Mouse (Mus musculus) liver, embryonic 14.5 days (tissue): ENCODE data around the gene F8. TPM values are rescaled to one million over a fixed set of nuclear protein-coding genes. Genes with fewer than 3 reads are reported as not detected.
"Not testable (repeated sequence)": the region's sequence is repeated elsewhere in the genome, so short reads cannot be mapped to it uniquely, and the experiment has no call there.

Experiments used
- ATAC-seq: fragments of 200-750 bp; cut with Nextera tagmentation; 2 replicates; pipeline ENCODE4 v1.8.0; 2017; ENCODE audit warnings: moderate number of reproducible peaks, mild to moderate bottlenecking, moderate library complexity; ENCODE audit not compliant: insufficient read depth
- DNase-seq, 3 experiments: peaks; one replicate each; pipeline ENCODE4 v3.0.0-alpha.2; 2012 to 2013; ENCODE audit warnings: low read depth in 3 of 3, low spot score in 3 of 3
- H3K27ac ChIP-seq: fragments of 300-500 bp; sonication (generic); 2 replicates; pipeline ENCODE4 v1.5.1; 2014; ENCODE audit warnings: moderate library complexity, mild to moderate bottlenecking, control low read depth, inconsistent platforms
- H3K27me3 ChIP-seq: fragments of 300-500 bp; sonication (generic); 2 replicates; pipeline ENCODE4 v1.6.1; 2014; ENCODE audit warnings: mild to moderate bottlenecking, low read length, moderate library complexity; ENCODE audit not compliant: control insufficient read depth, insufficient read depth
- H3K36me3 ChIP-seq: fragments of 300-500 bp; sonication (generic); replicated peaks from 2 replicates; pipeline ENCODE4 v1.6.1; 2014; ENCODE audit warnings: low read depth; ENCODE audit not compliant: control insufficient read depth, insufficient read depth
- H3K4me1 ChIP-seq, 2 experiments: fragments of 200-500 bp in 1 of 2; fragments of 300-500 bp in 1 of 2; sonication (generic) in 1 of 2; replicated peaks; 2 replicates each; pipeline ENCODE4 v1.6.1; 2012 to 2014; ENCODE audit warnings: antibody characterized with exemption in 1 of 2, inconsistent platforms in 1 of 2, low read length in 1 of 2; ENCODE audit not compliant: control insufficient read depth in 2 of 2, insufficient read depth in 2 of 2
- H3K4me2 ChIP-seq: fragments of 300-500 bp; sonication (generic); 2 replicates; pipeline ENCODE4 v1.6.1; 2014; ENCODE audit warnings: low read depth, mild to moderate bottlenecking, control low read depth, moderate library complexity
- H3K4me3 ChIP-seq, 2 experiments: fragments of 200-500 bp in 1 of 2; fragments of 300-500 bp in 1 of 2; sonication (generic) in 1 of 2; 2 replicates each; pipeline ENCODE4 v1.5.1; 2012 to 2014; ENCODE audit warnings: low read depth in 2 of 2, low read length in 2 of 2, mild to moderate bottlenecking in 2 of 2, control low read depth in 1 of 2, inconsistent platforms in 1 of 2, moderate library complexity in 1 of 2; ENCODE audit not compliant: insufficient read depth in 1 of 2
- H3K9ac ChIP-seq: fragments of 300-500 bp; sonication (generic); replicated peaks from 2 replicates; pipeline ENCODE4 v1.6.1; 2014; ENCODE audit warnings: mild to moderate bottlenecking, control low read depth, moderate library complexity
- H3K9me3 ChIP-seq: fragments of 300-500 bp; sonication (generic); 2 replicates; pipeline ENCODE4 v1.6.1; 2016; ENCODE audit warnings: low read length, mixed read lengths; ENCODE audit not compliant: control insufficient read depth
- CTCF ChIP-seq: IDR thresholded peaks from 2 replicates; pipeline ENCODE4 v1.5.1; 2016; ENCODE audit warnings: antibody characterized with exemption, low read depth, control low read depth
- EP300 ChIP-seq: IDR thresholded peaks from 2 replicates; pipeline ENCODE4 v1.6.1; 2016; ENCODE audit warnings: antibody characterized with exemption, low read depth
- WGBS: fragments of 180-500 bp; shearing (Covaris S2); extraction: QIAGEN DNeasy Blood & Tissue Kit; methylation state at CpG from one replicate; pipeline ENCODE4 v1.1.7; 2014; ENCODE audit not compliant: insufficient replicate concordance; 5-methylcytosine and 5-hydroxymethylcytosine counted together
- polyA plus RNA-seq, 2 experiments: library from polyadenylated mRNA; depleted of rRNA in 1 of 2; stranded (reverse) in 1 of 2; unstranded in 1 of 2; fragments of >200 nt; fragmentation: Nextera tagmentation in 1 of 2; extraction: Ambion mirVana in 1 of 2; gene quantifications; 2 replicates each; pipeline versions ENCODE4 v1.2.1 to v1.2.3; 2012 to 2014

F8 gene
- polyA plus RNA-seq, 2 experiments: 0.46 to 1.8 TPM

- no peak within 1 kb of the TSS for H3K27ac ChIP-seq
- H3K4me2 ChIP-seq: no peak within 1 kb of the TSS
- no peak within 1 kb of the TSS for H3K4me3 ChIP-seq
- DNase-seq: no peak
- H3K9me3 ChIP-seq: no peaks in the 10 kb centered on the region
- H3K27me3 ChIP-seq: no peaks in the 10 kb centered on the region
- no peaks in the 10 kb centered on the region for H3K36me3 ChIP-seq
- ATAC-seq: no peak
- no peak within 1 kb of the TSS for H3K9ac ChIP-seq
- WGBS: 26% methylated on average over 1 of the region's 1 CpGs
- TF ChIP-seq EP300 (no peak), CTCF (no peak)
- H3K4me1 ChIP-seq: no peaks in the 10 kb centered on the region
These were observed 218.7 kb downstream of the F8 start, which contains the start of gene Smim9 for GRCm38 (mm10) chrX:75163670-75164069. Gene Smim9, minus strand, starts transcription at chrX:75163770.

GRCm38 (mm10) chrX:75155576-75156243, 226.7 kb downstream of the F8 start:
- H3K9ac ChIP-seq: peak overlapping the region; percentile 31
- TF ChIP-seq EP300 (no peak), CTCF (peak; percentile 13; the same call in 1 of the 2 replicates)
- 17% methylated on average over 28 of the region's 49 CpGs for WGBS

GRCm38 (mm10) chrX:75152249-75152648, 230.2 kb downstream of the F8 start:
- no peak overlapping the region for H3K4me2 ChIP-seq
- no peak overlapping the region for H3K9ac ChIP-seq
- H3K27me3 ChIP-seq: no peaks in the 10 kb centered on the region
- H3K27ac ChIP-seq: no peak overlapping the region
- DNase-seq (no peak), ATAC-seq (no peak)
- TF ChIP-seq EP300 (no peak), CTCF (no peak)
- 38% methylated on average over 1 of the region's 1 CpGs for WGBS
- no peak overlapping the region for H3K4me3 ChIP-seq
- no peaks in the 10 kb centered on the region for H3K36me3 ChIP-seq
- peaks cover 2 to 5% of the 10 kb centered on the region in 2 experiments; a peak in 2 of 4 replicates for H3K4me1 ChIP-seq
- no peaks in the 10 kb centered on the region for H3K9me3 ChIP-seq

More at GRCm38 (mm10) chrX:75155576-75156243, 226.7 kb downstream of the F8 start:
- no peaks in the 10 kb centered on the region for H3K27me3 ChIP-seq
- H3K27ac ChIP-seq: no peak overlapping the region
- H3K4me3 ChIP-seq: peak overlapping the region in 1 of 2 experiments; percentile 40; a peak in 2 of 4 replicates
- ATAC-seq (peak; percentile 94), DNase-seq (peak in 2 of 3 experiments; percentile 35 to 37)
- H3K4me1 ChIP-seq: peaks cover 0 to 3% of the 10 kb centered on the region in 2 experiments; a peak in 1 of 4 replicates
- peak overlapping the region; percentile 65 for H3K4me2 ChIP-seq
- H3K36me3 ChIP-seq: no peaks in the 10 kb centered on the region
- H3K9me3 ChIP-seq: no peaks in the 10 kb centered on the region

GRCm38 (mm10) chrX:75150304-75150703, 232.1 kb downstream of the F8 start:
- no peaks in the 10 kb centered on the region for H3K9me3 ChIP-seq
- no peak overlapping the region for H3K4me2 ChIP-seq
- no peak for ATAC-seq
- H3K27ac ChIP-seq: no peak overlapping the region
- WGBS: 67% methylated on average over 2 of the region's 2 CpGs
- H3K4me1 ChIP-seq: peaks cover 2 to 3% of the 10 kb centered on the region in 2 experiments; a peak in 2 of 4 replicates
- no peaks in the 10 kb centered on the region for H3K27me3 ChIP-seq
- no peaks in the 10 kb centered on the region for H3K36me3 ChIP-seq
- no peak overlapping the region for H3K4me3 ChIP-seq
- TF ChIP-seq EP300: no peak
- TF ChIP-seq CTCF: no peak
- no peak overlapping the region for H3K9ac ChIP-seq
- no peak for DNase-seq

GRCm38 (mm10) chrX:75148414-75148813, 234.0 kb downstream of the F8 start:
- no peaks in the 10 kb centered on the region for H3K27me3 ChIP-seq
- no peaks in the 10 kb centered on the region for H3K36me3 ChIP-seq
- DNase-seq (no peak), ATAC-seq (no peak)
- no peaks in the 10 kb centered on the region for H3K9me3 ChIP-seq
- H3K9ac ChIP-seq: no peak overlapping the region
- TF ChIP-seq EP300 (no peak), CTCF (no peak)
- peaks cover 2 to 3% of the 10 kb centered on the region in 2 experiments; a peak in 2 of 4 replicates for H3K4me1 ChIP-seq
- 60% methylated on average over 4 of the region's 4 CpGs for WGBS
- H3K27ac ChIP-seq: no peak overlapping the region
- no peak overlapping the region for H3K4me2 ChIP-seq
- no peak overlapping the region for H3K4me3 ChIP-seq

- Histone ChIP-seq H3K4me2 (peak overlapping the region; percentile 57), H3K4me3 (peak overlapping the region in 1 of 2 experiments; percentile 34; a peak in 2 of 4 replicates), H3K9ac (0 out of 2 replicates have a peak overlapping the region, but pooled peaks have one; percentile 34)
- not testable (repeated sequence) for H3K27me3 ChIP-seq, H3K4me1 ChIP-seq, DNase-seq, H3K36me3 ChIP-seq, H3K27ac ChIP-seq, H3K9me3 ChIP-seq
- 17% methylated on average over 34 of the region's 42 CpGs for WGBS
- ATAC-seq: peak; percentile 78
These were observed 239.3 kb downstream of the F8 start for GRCm38 (mm10) chrX:75143124-75143555.
